Mouse (Mus musculus): ENCODE data around the gene Tent4b. TPM values are rescaled to one million over a fixed set of nuclear protein-coding genes. Genes with fewer than 3 reads are reported as not detected.

The Tent4b gene
- total RNA-seq, 2 experiments from 2014 or later: 33.8 to 37.0 TPM

GRCm38 (mm10) chr8:88221353-88221752, 22.3 kb downstream of the Tent4b start:
- DNase-seq (ENCODE audit: extremely low spot score in 1 of 2, low spot score in 2 of 2): no peak
- intact Hi-C loops (cut with DNase I): no loop called here

- intact Hi-C loops (cut with DNase I): no loop called here
Observed at GRCm38 (mm10) chr8:88225358-88225757, 26.3 kb downstream of the Tent4b start.

DNA sequence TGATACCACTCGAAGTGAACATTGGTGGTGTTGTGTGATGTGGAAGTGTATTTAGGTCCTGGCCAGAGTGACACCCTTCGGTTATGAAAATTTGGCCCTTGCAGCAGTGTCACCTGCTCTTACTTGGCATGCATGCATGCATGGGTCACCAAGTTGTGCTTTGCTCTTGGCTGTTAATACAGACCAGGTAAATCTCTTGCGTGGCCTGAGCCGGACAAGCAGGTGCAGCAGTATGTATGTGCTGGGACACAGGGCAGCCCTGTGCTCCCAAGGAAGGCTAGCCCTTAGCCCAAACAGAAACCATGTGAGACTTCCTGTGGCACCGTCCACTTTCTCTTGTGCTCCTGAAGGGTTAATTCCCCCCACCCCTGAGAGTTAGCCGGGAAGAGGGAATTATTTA, 28.8 kb downstream of the Tent4b start:
- DNase-seq (ENCODE audit: extremely low spot score in 1 of 2, low spot score in 2 of 2): no peak

More at GRCm38 (mm10) chr8:88225358-88225757, 26.3 kb downstream of the Tent4b start:
- no peak for DNase-seq (ENCODE audit: extremely low spot score in 1 of 2, low spot score in 2 of 2)

GRCm38 (mm10) chr8:88228286-88228685, 29.3 kb downstream of the Tent4b start:
- intact Hi-C loops (cut with DNase I): no loop called here
- DNase-seq (ENCODE audit: extremely low spot score in 1 of 2, low spot score in 2 of 2): no peak

More for the DNA sequence above, 28.8 kb downstream of the Tent4b start:
- intact Hi-C loops (cut with DNase I): no loop called here

- no peak for DNase-seq (ENCODE audit: extremely low spot score in 1 of 2, low spot score in 2 of 2)
- intact Hi-C loops (cut with DNase I): no loop called here
Observed at GRCm38 (mm10) chr8:88228800-88229199, 29.8 kb downstream of the Tent4b start.

DNA sequence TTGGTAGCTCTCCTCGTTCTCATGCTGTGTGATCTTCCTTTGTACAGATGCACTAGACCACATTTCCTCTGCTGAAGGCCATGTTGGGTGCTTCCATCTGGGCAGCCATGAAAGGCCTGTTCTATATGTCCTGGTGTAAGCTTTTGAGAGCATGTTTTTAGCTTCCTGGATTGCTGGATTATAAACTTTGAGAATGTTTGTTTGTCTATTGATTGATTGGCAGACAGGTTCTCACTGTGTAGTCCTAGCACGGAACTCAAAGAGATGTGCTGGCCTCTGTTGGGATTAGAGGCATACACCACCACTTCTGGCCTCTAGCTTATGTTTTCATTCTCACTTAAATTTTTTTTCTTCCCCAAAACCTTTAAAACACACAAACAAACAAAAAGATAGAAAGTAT, 37.7 kb downstream of the Tent4b start:
- intact Hi-C loops (cut with DNase I): no loop called here

DNA sequence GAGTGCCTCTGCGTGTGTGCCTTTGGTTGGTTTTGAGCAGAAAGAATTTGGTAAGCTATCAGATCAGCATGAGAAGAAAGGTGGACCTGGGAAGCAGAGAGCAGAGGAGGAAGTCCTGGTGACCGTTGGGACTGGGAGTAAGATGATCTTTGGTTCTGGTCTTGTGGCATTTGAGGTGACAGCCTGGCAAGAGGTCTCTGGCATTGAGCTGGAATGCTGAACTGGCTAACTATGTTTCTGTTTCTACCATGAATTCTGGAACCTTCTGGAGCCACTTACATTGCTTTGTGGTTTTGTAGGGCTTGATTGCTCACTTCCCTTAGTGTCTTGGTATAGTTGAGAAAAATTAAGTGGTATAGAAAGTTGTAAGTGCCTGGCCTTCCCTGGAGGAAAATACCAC, 38.6 kb downstream of the Tent4b start:
- intact Hi-C loops (cut with DNase I): no loop called here
- DNase-seq (ENCODE audit: extremely low spot score in 1 of 2, low spot score in 2 of 2): no peak

More for the DNA sequence above, 37.7 kb downstream of the Tent4b start:
- DNase-seq (ENCODE audit: extremely low spot score in 1 of 2, low spot score in 2 of 2): no peak

DNA sequence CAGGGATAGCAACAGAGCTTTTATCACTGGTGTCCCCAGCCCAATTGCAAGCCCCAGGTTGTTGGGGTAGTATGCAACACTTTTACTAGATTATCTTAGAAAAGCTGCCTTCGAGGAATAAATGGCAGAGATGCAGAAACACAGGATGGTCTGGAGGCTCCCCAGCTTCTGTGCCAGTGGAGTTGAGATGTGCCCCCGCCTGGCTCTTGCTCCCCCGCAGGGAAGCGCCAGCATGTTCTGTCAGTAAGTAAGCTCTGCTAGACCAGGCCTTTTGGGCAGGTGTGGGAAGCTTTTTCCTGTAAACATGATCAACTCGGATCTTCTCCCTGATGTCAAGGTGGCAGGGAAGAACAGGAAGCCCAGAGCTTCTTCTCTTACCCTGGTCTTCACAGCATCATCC, 40.3 kb downstream of the Tent4b start:
- intact Hi-C loops (cut with DNase I): no loop called here
- DNase-seq (ENCODE audit: extremely low spot score in 1 of 2, low spot score in 2 of 2): no peak

- intact Hi-C loops (cut with DNase I): loop anchor here (5.0 to 10.0 kb wide), 2 partner anchors 40 to 87 kb away; no protein-coding TSS in a partner anchor
- DNase-seq (ENCODE audit: extremely low spot score in 1 of 2, low spot score in 2 of 2): no peak
Observed at GRCm38 (mm10) chr8:88241871-88242270, 42.9 kb downstream of the Tent4b start.

DNA sequence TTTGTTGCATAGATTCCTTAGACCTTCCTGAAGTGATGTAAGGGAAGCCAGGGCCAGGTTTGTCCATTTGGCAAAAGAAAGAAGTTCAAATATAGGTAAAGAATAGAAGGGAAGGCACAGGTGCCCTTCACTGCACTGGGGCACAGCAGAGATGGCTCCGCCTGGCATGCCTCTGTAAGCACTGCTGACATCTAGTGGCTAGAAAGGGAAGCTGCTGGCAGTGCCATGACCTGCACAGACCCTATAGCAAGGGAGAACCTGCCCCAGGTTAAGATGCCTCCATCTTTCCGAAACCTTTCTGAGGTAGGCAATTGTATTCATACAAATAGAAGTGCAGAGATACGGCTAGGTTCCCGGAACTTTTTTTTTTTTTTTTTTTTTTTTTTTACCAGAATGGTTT, 45.3 kb downstream of the Tent4b start:
- DNase-seq (ENCODE audit: extremely low spot score in 1 of 2, low spot score in 2 of 2): peak in 1 of 2 experiments; percentile 47
- intact Hi-C loops (cut with DNase I): loop anchor here (5.0 to 10.0 kb wide), 2 partner anchors 42 to 89 kb away; no protein-coding TSS in a partner anchor

GRCm38 (mm10) chr8:88252791-88253190, 53.8 kb downstream of the Tent4b start:
- intact Hi-C loops (cut with DNase I): no loop called here
- peak in 1 of 2 experiments; percentile 54 for DNase-seq (ENCODE audit: extremely low spot score in 1 of 2, low spot score in 2 of 2)

DNA sequence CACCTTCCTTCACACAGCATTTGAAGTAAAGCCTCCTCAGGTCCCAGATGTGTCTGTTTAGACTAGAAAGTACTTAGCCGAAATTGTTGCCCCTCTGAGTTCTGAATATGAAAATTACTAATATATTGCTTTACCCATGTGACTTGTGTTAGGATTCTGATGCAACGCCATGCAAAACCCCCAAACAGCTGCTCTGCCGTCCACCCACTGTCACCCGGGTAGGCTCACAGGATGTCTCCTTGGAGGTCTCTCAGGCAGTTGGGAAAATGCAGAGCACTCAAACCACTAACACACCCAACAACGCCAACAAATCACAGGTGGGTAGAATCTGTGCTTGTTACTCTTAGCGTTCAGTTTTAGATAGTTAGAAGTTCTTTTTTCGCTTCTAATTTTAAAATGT, 55.9 kb downstream of the Tent4b start:
- no peak for DNase-seq (ENCODE audit: extremely low spot score in 1 of 2, low spot score in 2 of 2)
- intact Hi-C loops (cut with DNase I): no loop called here

GRCm38 (mm10) chr8:88258024-88258423, 59.0 kb downstream of the Tent4b start:
- DNase-seq (ENCODE audit: extremely low spot score in 1 of 2, low spot score in 2 of 2): no peak
- intact Hi-C loops (cut with DNase I): no loop called here

DNA sequence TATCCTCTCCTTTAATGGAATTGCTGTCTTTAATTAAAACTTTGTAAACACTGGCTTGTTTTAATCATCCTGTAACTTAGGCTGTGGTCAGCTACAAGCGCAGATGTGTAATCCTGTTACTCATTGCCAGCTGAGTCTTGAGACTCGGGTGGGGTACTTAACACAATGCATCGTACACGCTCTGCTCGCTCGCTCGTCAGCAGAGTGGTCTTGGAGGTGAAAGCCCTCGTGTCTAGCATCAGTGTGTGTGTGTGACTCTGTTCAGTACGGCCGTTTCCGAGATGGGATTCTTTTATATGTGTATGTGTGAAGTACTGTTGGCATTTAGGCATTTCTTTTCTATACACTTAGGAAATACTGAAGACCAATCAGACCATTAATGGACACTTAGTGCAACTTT, 59.5 kb downstream of the Tent4b start:
- intact Hi-C loops (cut with DNase I): no loop called here
- DNase-seq (ENCODE audit: extremely low spot score in 1 of 2, low spot score in 2 of 2): no peak

GRCm38 (mm10) chr8:88260466-88260980, 61.5 kb downstream of the Tent4b start:
- no peak for DNase-seq (ENCODE audit: extremely low spot score in 1 of 2, low spot score in 2 of 2)
- intact Hi-C loops (cut with DNase I): loop anchor here (10.0 kb wide), 1 partner anchor 494 kb away; no protein-coding TSS in a partner anchor

GRCm38 (mm10) chr8:88262831-88263635, 64.0 kb downstream of the Tent4b start:
- no peak for DNase-seq (ENCODE audit: extremely low spot score in 1 of 2, low spot score in 2 of 2)
- intact Hi-C loops (cut with DNase I): loop anchor here (10.0 kb wide), 1 partner anchor 492 kb away; no protein-coding TSS in a partner anchor

- intact Hi-C loops (cut with DNase I): loop anchor here (5.0 to 10.0 kb wide), 2 partner anchors 92 to 489 kb away; no protein-coding TSS in a partner anchor
Observed at GRCm38 (mm10) chr8:88265511-88265910, 66.5 kb downstream of the Tent4b start.

DNA sequence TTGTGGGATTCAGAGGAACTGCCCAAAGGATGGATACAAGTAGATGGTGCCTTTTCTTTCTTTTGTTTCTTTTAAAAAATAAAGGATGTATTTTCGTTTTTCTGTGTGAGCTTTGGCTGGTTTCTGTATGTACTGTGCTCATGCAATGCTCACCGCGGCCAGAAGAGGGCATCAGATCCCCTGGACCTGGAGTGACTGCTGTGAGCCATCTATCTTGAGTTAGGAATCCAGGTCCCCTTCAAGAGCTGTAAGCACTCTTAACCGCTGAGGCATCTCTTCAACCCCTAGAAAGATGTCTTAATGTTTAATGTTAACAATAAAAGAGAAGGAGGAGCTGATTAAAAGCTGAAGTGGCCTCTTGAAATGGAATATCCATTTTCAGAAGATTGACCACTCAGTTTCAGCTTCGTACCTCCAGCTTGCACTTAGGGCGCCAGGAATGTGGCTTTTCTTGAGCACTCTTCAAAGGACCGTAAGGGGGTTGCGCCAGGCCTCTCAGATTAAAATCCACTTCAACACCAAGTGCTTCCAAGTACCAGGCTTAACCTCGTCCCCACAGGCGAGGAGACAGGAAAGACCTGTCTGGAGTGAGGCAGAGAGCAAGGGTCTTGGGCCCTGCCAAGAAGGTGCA, 67.3 kb downstream of the Tent4b start:
- intact Hi-C loops (cut with DNase I): loop anchor here (5.0 to 10.0 kb wide), 2 partner anchors 91 to 489 kb away; no protein-coding TSS in a partner anchor

More at GRCm38 (mm10) chr8:88265511-88265910, 66.5 kb downstream of the Tent4b start:
- no peak for DNase-seq (ENCODE audit: extremely low spot score in 1 of 2, low spot score in 2 of 2)

GRCm38 (mm10) chr8:88266801-88267403, 67.9 kb downstream of the Tent4b start:
- intact Hi-C loops (cut with DNase I): loop anchor here (5.0 to 10.0 kb wide), 2 partner anchors 90 to 488 kb away; no protein-coding TSS in a partner anchor

More for the DNA sequence above, 67.3 kb downstream of the Tent4b start:
- DNase-seq (ENCODE audit: extremely low spot score in 1 of 2, low spot score in 2 of 2): peak; percentile 74 to 84

More at GRCm38 (mm10) chr8:88266801-88267403, 67.9 kb downstream of the Tent4b start:
- DNase-seq (ENCODE audit: extremely low spot score in 1 of 2, low spot score in 2 of 2): no peak
